8 mouse cellular contexts compared by ENCODE assay signal in genomic region chr14:58937331-58937730, GRCm38 (mm10).
DNase-seq lines count a peak whose midpoint lies in the region; ATAC-seq lines count a peak whose summit lies in the region.
"Had no signal": no experiment of that assay in that cellular context is flagged by ENCODE, and none has a peak within 500 bp of the region (broad histone marks: within the 10 kb centered on the region; RNA-seq: fewer than 3 reads in every experiment).

No protein-coding gene starts in this region.

- no peak overlapping the region for H3K4me3 ChIP-seq in embryonic facial prominence, embryonic 10.5 days
- H3K4me3 ChIP-seq: liver, embryonic 15.5 days had no signal

- no peaks in the 10 kb centered on the region for H3K27me3 ChIP-seq in embryonic facial prominence, embryonic 10.5 days (replicated peaks; ENCODE audit: low read depth, poor library complexity, severe bottlenecking)
- H3K27me3 ChIP-seq: liver, embryonic 15.5 days had no signal

- no peak overlapping the region for H3K27ac ChIP-seq in embryonic facial prominence, embryonic 10.5 days (replicated peaks)
- H3K27ac ChIP-seq: liver, embryonic 15.5 days had no signal

- 57% methylated on average over 8 of the region's 8 CpGs for WGBS in embryonic facial prominence, embryonic 10.5 days

- DNase-seq in Muller cell, postnatal 12 days (ENCODE audit: inconsistent ontology term), result peak; percentile 78
- DNase-seq in adrenal gland, adult 2 months, result peak; percentile 83
- DNase-seq in embryonic facial prominence, embryonic 10.5 days (ENCODE audit: low spot score), result peak; percentile 16
- peak; percentile 77 for DNase-seq in kidney, postnatal 14 days
- DNase-seq in right cerebral cortex, postnatal 14 days, result no peak
- no peak for DNase-seq in frontal cortex, postnatal 14 days (ENCODE audit: low spot score in 2 of 2)

- no peak for ATAC-seq in monocyte, adult 5-6 weeks (replicated peaks; ENCODE audit: insufficient number of reproducible peaks, low FRiP score, low TSS enrichment, poor library complexity, severe bottlenecking)

- H3K4me1 ChIP-seq in embryonic facial prominence, embryonic 10.5 days, result peaks cover 19% of the 10 kb centered on the region
- H3K4me1 ChIP-seq: liver, embryonic 15.5 days had no signal

- no peaks in the 10 kb centered on the region for H3K36me3 ChIP-seq in embryonic facial prominence, embryonic 10.5 days (replicated peaks)
- H3K36me3 ChIP-seq: liver, embryonic 15.5 days had no signal

- no peaks in the 10 kb centered on the region for H3K9me3 ChIP-seq in embryonic facial prominence, embryonic 10.5 days
- H3K9me3 ChIP-seq: liver, embryonic 15.5 days had no signal

Comparison
In these comparisons a context has a peak if more than half of its experiments do, and no peak if none do; other contexts are left out.
1. DNase-seq: peak in Muller cell, postnatal 12 days (single experiment), adrenal gland, adult 2 months (single experiment), embryonic facial prominence, embryonic 10.5 days (single experiment) and kidney, postnatal 14 days (single experiment); none in right cerebral cortex, postnatal 14 days (single experiment) and frontal cortex, postnatal 14 days (0 of 2).